Comparison of ENCODE assay signal across 16 mouse cellular contexts in the genomic region with DNA sequence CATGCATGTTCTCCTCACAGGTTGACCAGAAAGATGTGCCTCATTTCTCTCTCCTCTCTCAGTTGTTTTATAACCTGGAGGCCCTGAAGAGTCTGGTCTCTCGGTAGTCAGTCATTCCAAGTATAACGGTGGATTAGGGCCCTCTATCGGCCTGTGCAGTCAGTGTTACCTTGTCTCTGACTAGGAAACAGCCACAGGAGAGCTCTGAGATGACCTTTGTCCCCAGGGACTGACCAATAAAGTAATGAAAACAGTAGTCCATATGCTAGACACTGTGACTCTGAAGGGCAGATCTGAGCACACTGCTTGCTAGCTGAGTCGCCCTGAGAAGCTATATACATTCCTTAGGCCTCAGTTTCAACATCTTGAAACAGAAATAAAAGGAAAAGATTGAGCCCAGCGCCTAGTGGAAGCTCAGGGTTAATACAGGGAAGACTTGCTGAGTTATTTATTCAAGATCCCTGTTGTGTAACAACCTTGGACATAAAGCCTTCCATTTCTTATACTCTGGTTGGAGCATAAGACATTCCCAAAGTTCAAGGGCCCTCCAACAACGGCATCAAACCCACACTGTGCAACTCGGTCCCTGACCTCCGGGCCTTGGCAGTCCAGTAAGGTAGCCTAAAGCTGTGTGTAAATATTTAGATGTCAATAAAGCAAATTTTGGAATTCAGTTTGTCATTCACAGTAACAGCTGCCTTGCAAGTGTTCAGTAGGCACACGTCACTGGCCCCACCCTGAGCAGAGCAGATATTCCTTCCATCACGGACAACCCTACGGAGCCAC. TPM values are rescaled to one million over a fixed set of nuclear protein-coding genes. Genes with fewer than 3 reads are reported as not detected.
A peak's percentile ranks its signal among the peaks of the same experiment; 100 is the strongest.
DNase-seq lines count a peak whose midpoint lies in the region; ATAC-seq and TF ChIP-seq lines count a peak whose summit lies in the region.
"Had no signal": no experiment of that assay in that cellular context is flagged by ENCODE, and none has a peak within 500 bp of the region (broad histone marks: within the 10 kb centered on the region; RNA-seq: fewer than 3 reads in every experiment).

No protein-coding gene starts in this region.

- peak; percentile 27; the same call in 1 of the 2 replicates for TF ChIP-seq CTCF in kidney, postnatal 0 days (IDR thresholded peaks at IDR 0.05; ENCODE audit: low read depth)
- peak; percentile 65 for TF ChIP-seq CTCF in intestine, postnatal 0 days (IDR thresholded peaks at IDR 0.05; ENCODE audit: low read depth)

- no peak overlapping the region for H3K9ac ChIP-seq in kidney, postnatal 0 days (ENCODE audit: low read depth, low read length)
- no peak overlapping the region for H3K9ac ChIP-seq in kidney, embryonic 16.5 days (replicated peaks; ENCODE audit: low read length)
- H3K9ac ChIP-seq in intestine, postnatal 0 days (ENCODE audit: low read depth, low read length): no peak overlapping the region
- H3K9ac ChIP-seq in liver, embryonic 11.5 days (ENCODE audit: low read depth, low read length): no peak overlapping the region
- H3K9ac ChIP-seq: embryonic facial prominence, embryonic 13.5 days had no signal

- DNase-seq in kidney, postnatal 0 days (ENCODE audit: low spot score): no peak
- no peak for DNase-seq in liver, embryonic 11.5 days (ENCODE audit: low spot score)
- DNase-seq in yolk sac, embryonic 10.5 days (ENCODE audit: low spot score): peak; percentile 73
- DNase-seq in thymus, postnatal 36 days: no peak
- DNase-seq: cerebellum, adult 9-10 months; heart, adult 11 months; heart, postnatal 4 days; layer of hippocampus, adult 9-11 months; lung, postnatal 10 days; right cerebral cortex, postnatal 14 days had no signal

- H3K4me1 ChIP-seq in kidney, postnatal 0 days (replicated peaks; ENCODE audit: insufficient read depth, low read length): no peaks in the 10 kb centered on the region
- no peaks in the 10 kb centered on the region for H3K4me1 ChIP-seq in kidney, embryonic 16.5 days (ENCODE audit: insufficient read depth, low read length)
- 0 out of 2 replicates have a peak, but pooled peaks cover 3% of the 10 kb centered on the region for H3K4me1 ChIP-seq in intestine, postnatal 0 days (replicated peaks; ENCODE audit: control insufficient read depth, insufficient read depth, low read length)
- H3K4me1 ChIP-seq in liver, embryonic 11.5 days (replicated peaks; ENCODE audit: control insufficient read depth, insufficient read depth, low read length): no peaks in the 10 kb centered on the region

- no peak overlapping the region for H3K27ac ChIP-seq in kidney, postnatal 0 days
- H3K27ac ChIP-seq in kidney, embryonic 16.5 days (ENCODE audit: low read length): no peak overlapping the region
- no peak overlapping the region for H3K27ac ChIP-seq in intestine, postnatal 0 days (ENCODE audit: low read depth, low read length)
- no peak overlapping the region for H3K27ac ChIP-seq in liver, embryonic 11.5 days (ENCODE audit: low read depth, low read length)
- H3K27ac ChIP-seq: embryonic facial prominence, embryonic 13.5 days; hindbrain, postnatal 0 days had no signal

- H3K9me3 ChIP-seq in kidney, postnatal 0 days (replicated peaks; ENCODE audit: low read length): no peaks in the 10 kb centered on the region
- H3K9me3 ChIP-seq in kidney, embryonic 16.5 days (ENCODE audit: low read length): peaks cover 6% of the 10 kb centered on the region; the same call in 1 of the 2 replicates
- no peaks in the 10 kb centered on the region for H3K9me3 ChIP-seq in intestine, postnatal 0 days (ENCODE audit: control insufficient read depth)
- no peaks in the 10 kb centered on the region for H3K9me3 ChIP-seq in liver, embryonic 11.5 days (ENCODE audit: control insufficient read depth, low read length)

- H3K4me3 ChIP-seq in kidney, postnatal 0 days (replicated peaks; ENCODE audit: low read depth, low read length): no peak overlapping the region
- H3K4me3 ChIP-seq in kidney, embryonic 16.5 days (ENCODE audit: low read length): no peak overlapping the region
- H3K4me3 ChIP-seq in intestine, postnatal 0 days (ENCODE audit: low read depth, low read length): no peak overlapping the region
- H3K4me3 ChIP-seq in liver, embryonic 11.5 days (ENCODE audit: low read depth, low read length): no peak overlapping the region
- H3K4me3 ChIP-seq: embryonic facial prominence, embryonic 13.5 days; megakaryocyte, embryonic 14.5 days had no signal

- H3K36me3 ChIP-seq in kidney, postnatal 0 days (ENCODE audit: insufficient read depth, low read length): no peaks in the 10 kb centered on the region
- no peaks in the 10 kb centered on the region for H3K36me3 ChIP-seq in kidney, embryonic 16.5 days (ENCODE audit: insufficient read depth, low read length)
- H3K36me3 ChIP-seq in intestine, postnatal 0 days (ENCODE audit: control insufficient read depth, insufficient read depth): no peaks in the 10 kb centered on the region
- peaks cover 3% of the 10 kb centered on the region; the same call in 1 of the 2 replicates for H3K36me3 ChIP-seq in liver, embryonic 11.5 days (ENCODE audit: control insufficient read depth, insufficient read depth, low read length)
- H3K36me3 ChIP-seq: embryonic facial prominence, embryonic 13.5 days had no signal

- H3K27me3 ChIP-seq in kidney, postnatal 0 days (ENCODE audit: insufficient read depth, low read length): no peaks in the 10 kb centered on the region
- H3K27me3 ChIP-seq in kidney, embryonic 16.5 days (ENCODE audit: insufficient read depth, low read length): no peaks in the 10 kb centered on the region
- H3K27me3 ChIP-seq in intestine, postnatal 0 days (replicated peaks; ENCODE audit: control insufficient read depth, insufficient read depth, low read length): no peaks in the 10 kb centered on the region
- H3K27me3 ChIP-seq in liver, embryonic 11.5 days (replicated peaks; ENCODE audit: control insufficient read depth, insufficient read depth, low read length): no peaks in the 10 kb centered on the region
- H3K27me3 ChIP-seq: embryonic facial prominence, embryonic 13.5 days had no signal

- WGBS in kidney, postnatal 0 days: 77% methylated on average over 11 of the region's 11 CpGs
- 72% methylated on average over 11 of the region's 11 CpGs for WGBS in kidney, embryonic 16.5 days
- WGBS in intestine, postnatal 0 days: 56% methylated on average over 11 of the region's 11 CpGs
- 72% methylated on average over 11 of the region's 11 CpGs for WGBS in liver, embryonic 11.5 days

- no peak overlapping the region for H3K4me2 ChIP-seq in kidney, postnatal 0 days (ENCODE audit: low read length)
- H3K4me2 ChIP-seq in kidney, embryonic 16.5 days (replicated peaks; ENCODE audit: low read depth, low read length): no peak overlapping the region
- no peak overlapping the region for H3K4me2 ChIP-seq in intestine, postnatal 0 days (replicated peaks; ENCODE audit: low read depth)
- no peak overlapping the region for H3K4me2 ChIP-seq in liver, embryonic 11.5 days
- H3K4me2 ChIP-seq: embryonic facial prominence, embryonic 13.5 days had no signal

- peak; percentile 74; the same call in 1 of the 2 replicates for ATAC-seq in kidney, postnatal 0 days (replicated peaks; ENCODE audit: low FRiP score, low read depth)
- no peak for ATAC-seq in kidney, embryonic 16.5 days (ENCODE audit: low FRiP score, low TSS enrichment)
- peak; percentile 94 for ATAC-seq in intestine, postnatal 0 days
- 0 out of 2 replicates have a peak, but pooled peaks have one; percentile 34 for ATAC-seq in liver, embryonic 11.5 days (replicated peaks; ENCODE audit: low FRiP score)
- no peak for ATAC-seq in megakaryocyte, adult 5-6 weeks (ENCODE audit: poor library complexity, severe bottlenecking)
- ATAC-seq: hindbrain, postnatal 0 days had no signal

RNA-seq across cellular contexts. Expression of a gene that starts 23.4 kb away (rescaled TPM):
- 214 and 258 TPM in 2 replicates for polyA plus RNA-seq in kidney, postnatal 0 days (2015; fragmentation: Nextera tagmentation; extraction: Ambion mirVana)
- 69.6 and 80.9 TPM in 2 replicates for polyA plus RNA-seq in kidney, embryonic 16.5 days (2015; fragmentation: Nextera tagmentation; extraction: Ambion mirVana)
- polyA plus RNA-seq in intestine, postnatal 0 days (2015; fragmentation: Nextera tagmentation; extraction: Ambion mirVana): 36.1 and 41.1 TPM in 2 replicates
- polyA plus RNA-seq in liver, embryonic 11.5 days (2014; fragmentation: Nextera tagmentation; extraction: Ambion mirVana): 39.0 and 39.6 TPM in 2 replicates
- not detected in 2 replicates for total RNA-seq in megakaryocyte, adult 5-6 weeks (2015)
- total RNA-seq in megakaryocyte, adult 5-6 weeks (2017): 0.07 and 0.53 TPM in 2 replicates
- total RNA-seq: heart, postnatal 4 days had no signal

RNA-seq across cellular contexts. Expression of a gene that starts 43.5 kb away (rescaled TPM):
- polyA plus RNA-seq in kidney, postnatal 0 days (2015; fragmentation: Nextera tagmentation; extraction: Ambion mirVana): 223 and 250 TPM in 2 replicates
- 126 and 129 TPM in 2 replicates for polyA plus RNA-seq in kidney, embryonic 16.5 days (2015; fragmentation: Nextera tagmentation; extraction: Ambion mirVana)
- polyA plus RNA-seq in intestine, postnatal 0 days (2015; fragmentation: Nextera tagmentation; extraction: Ambion mirVana): 0.92 and 1.2 TPM in 2 replicates
- polyA plus RNA-seq in liver, embryonic 11.5 days (2014; fragmentation: Nextera tagmentation; extraction: Ambion mirVana): 7.4 and 9.4 TPM in 2 replicates
- total RNA-seq in megakaryocyte, adult 5-6 weeks (2015): 21.5 and 30.3 TPM in 2 replicates
- 42.8 and 48.0 TPM in 2 replicates for total RNA-seq in megakaryocyte, adult 5-6 weeks (2017)

Comparison
In these comparisons a context has a peak if more than half of its experiments do, and no peak if none do; other contexts are left out.
1. ATAC-seq: peak in kidney, postnatal 0 days (single experiment), intestine, postnatal 0 days (single experiment) and liver, embryonic 11.5 days (single experiment); none in kidney, embryonic 16.5 days (single experiment) and megakaryocyte, adult 5-6 weeks (single experiment).
2. RNA of a gene that starts 43.5 kb away (polyA plus RNA-seq): 223 to 250 TPM in kidney, postnatal 0 days and 126 to 129 TPM in kidney, embryonic 16.5 days; 7.4 to 9.4 TPM in liver, embryonic 11.5 days and 0.92 to 1.2 TPM in intestine, postnatal 0 days; every median in the first group is over 10 times any median in the second.